Mouse (Mus musculus) hindbrain, embryonic 13.5 days (tissue): ENCODE measurements at regions not wholly inside any gene's neighbourhood (a gene's known extent, or its start where the extent isn't known, plus 50 kb on each side); places are given as distances from the start of the nearest gene placed in this dataset.
A peak's percentile ranks its signal among the peaks of the same experiment; 100 is the strongest.

Experiments used
- ATAC-seq: fragments of 200-750 bp; cut with Nextera tagmentation; 2 replicates; pipeline ENCODE4 v1.8.0; 2017; ENCODE audit warnings: moderate TSS enrichment; ENCODE audit not compliant: low FRiP score
- H3K27ac ChIP-seq: fragments of 300-500 bp; sonication (generic); 2 replicates; pipeline ENCODE4 v1.5.1; 2015; ENCODE audit warnings: inconsistent platforms, mild to moderate bottlenecking, moderate library complexity
- H3K27me3 ChIP-seq: fragments of 300-500 bp; sonication (generic); 2 replicates; pipeline ENCODE4 v1.6.1; 2015; ENCODE audit warnings: mild to moderate bottlenecking, inconsistent platforms
- H3K36me3 ChIP-seq: fragments of 300-500 bp; sonication (generic); 2 replicates; pipeline ENCODE4 v1.6.1; 2015; ENCODE audit warnings: mild to moderate bottlenecking, inconsistent platforms
- H3K4me1 ChIP-seq: fragments of 300-500 bp; sonication (generic); replicated peaks from 2 replicates; pipeline ENCODE4 v1.6.1; 2015; ENCODE audit warnings: inconsistent platforms
- H3K4me2 ChIP-seq: fragments of 300-500 bp; sonication (generic); 2 replicates; pipeline ENCODE4 v1.6.1; 2015; ENCODE audit warnings: inconsistent platforms, mild to moderate bottlenecking, moderate library complexity
- H3K4me3 ChIP-seq: fragments of 300-500 bp; sonication (generic); 2 replicates; pipeline ENCODE4 v1.5.1; 2015; ENCODE audit warnings: mild to moderate bottlenecking, inconsistent platforms
- H3K9ac ChIP-seq: fragments of 300-500 bp; sonication (generic); 2 replicates; pipeline ENCODE4 v1.6.1; 2015; ENCODE audit warnings: mild to moderate bottlenecking, inconsistent platforms
- H3K9me3 ChIP-seq: fragments of 300-500 bp; sonication (generic); 2 replicates; pipeline ENCODE4 v1.6.1; 2016; ENCODE audit warnings: inconsistent platforms
- WGBS: fragments of 180-500 bp; shearing (Covaris S2); methylation state at CpG from one replicate; pipeline ENCODE4 v1.1.7; 2015; 5-methylcytosine and 5-hydroxymethylcytosine counted together

GRCm38 (mm10) chr8:88972993-88973690, 70.8 kb downstream of the Sall1 start:
- H3K9ac ChIP-seq: no peak overlapping the region
- no peaks in the 10 kb centered on the region for H3K9me3 ChIP-seq
- no peak overlapping the region for H3K4me3 ChIP-seq
- WGBS: 27% methylated on average over 15 of the region's 15 CpGs
- no peaks in the 10 kb centered on the region for H3K36me3 ChIP-seq
- H3K4me2 ChIP-seq: no peak overlapping the region
- no peak for ATAC-seq
- H3K27ac ChIP-seq: no peak overlapping the region
- H3K27me3 ChIP-seq: peaks cover 15% of the 10 kb centered on the region; the same call in 1 of the 2 replicates
- peaks cover 12% of the 10 kb centered on the region; the same call in 1 of the 2 replicates for H3K4me1 ChIP-seq

GRCm38 (mm10) chr8:88958843-88959242, 85.1 kb downstream of the Sall1 start:
- no peak overlapping the region for H3K9ac ChIP-seq

GRCm38 (mm10) chr8:88953178-88953577, 90.8 kb downstream of the Sall1 start:
- peaks cover 16% of the 10 kb centered on the region for H3K9me3 ChIP-seq
- H3K27ac ChIP-seq: no peak overlapping the region
- H3K4me3 ChIP-seq: no peak overlapping the region
- 61% methylated on average over 2 of the region's 2 CpGs for WGBS
- no peak overlapping the region for H3K9ac ChIP-seq
- no peak overlapping the region for H3K4me2 ChIP-seq
- no peaks in the 10 kb centered on the region for H3K36me3 ChIP-seq
- no peak for ATAC-seq
- 0 out of 2 replicates have a peak, but pooled peaks cover 3% of the 10 kb centered on the region for H3K4me1 ChIP-seq
- H3K27me3 ChIP-seq: 0 out of 2 replicates have a peak, but pooled peaks cover 3% of the 10 kb centered on the region

More at GRCm38 (mm10) chr8:88958843-88959242, 85.1 kb downstream of the Sall1 start:
- Histone ChIP-seq H3K9me3 (0 out of 2 replicates have a peak, but pooled peaks cover 14% of the 10 kb centered on the region), H3K4me1 (no peaks in the 10 kb centered on the region), H3K4me2 (no peak overlapping the region), H3K27ac (no peak overlapping the region), H3K27me3 (peaks cover 3% of the 10 kb centered on the region; the same call in 1 of the 2 replicates), H3K36me3 (no peaks in the 10 kb centered on the region), H3K4me3 (no peak overlapping the region)
- no peak for ATAC-seq

GRCm38 (mm10) chr8:88951829-88952155, 92.2 kb downstream of the Sall1 start:
- Histone ChIP-seq H3K4me3 (no peak overlapping the region), H3K4me2 (no peak overlapping the region), H3K36me3 (no peaks in the 10 kb centered on the region), H3K27ac (no peak overlapping the region), H3K4me1 (0 out of 2 replicates have a peak, but pooled peaks cover 3% of the 10 kb centered on the region), H3K9ac (no peak overlapping the region), H3K9me3 (peaks cover 10% of the 10 kb centered on the region), H3K27me3 (peaks cover 6% of the 10 kb centered on the region; the same call in 1 of the 2 replicates)
- ATAC-seq: no peak
- WGBS: 89% methylated on average over 7 of the region's 7 CpGs

GRCm38 (mm10) chr8:88951145-88951828, 92.7 kb downstream of the Sall1 start:
- no peak for ATAC-seq
- Histone ChIP-seq H3K27ac (no peak overlapping the region), H3K4me3 (no peak overlapping the region), H3K9me3 (peaks cover 6% of the 10 kb centered on the region), H3K9ac (no peak overlapping the region), H3K4me2 (no peak overlapping the region), H3K27me3 (peaks cover 6% of the 10 kb centered on the region; the same call in 1 of the 2 replicates), H3K36me3 (no peaks in the 10 kb centered on the region), H3K4me1 (0 out of 2 replicates have a peak, but pooled peaks cover 3% of the 10 kb centered on the region)
- WGBS: 93% methylated on average over 16 of the region's 16 CpGs

GRCm38 (mm10) chr8:88949975-88950374, 94.0 kb downstream of the Sall1 start:
- no peak overlapping the region for H3K4me2 ChIP-seq
- no peak overlapping the region for H3K27ac ChIP-seq
- ATAC-seq: no peak
- H3K4me3 ChIP-seq: no peak overlapping the region
- H3K4me1 ChIP-seq: 0 out of 2 replicates have a peak, but pooled peaks cover 3% of the 10 kb centered on the region
- H3K9ac ChIP-seq: no peak overlapping the region
- H3K36me3 ChIP-seq: no peaks in the 10 kb centered on the region
- H3K9me3 ChIP-seq: peaks cover 3% of the 10 kb centered on the region
- WGBS: 95% methylated on average over 6 of the region's 6 CpGs
- H3K27me3 ChIP-seq: peaks cover 6% of the 10 kb centered on the region; the same call in 1 of the 2 replicates

- Histone ChIP-seq H3K27me3 (peaks cover 3% of the 10 kb centered on the region; the same call in 1 of the 2 replicates), H3K27ac (no peak overlapping the region), H3K9me3 (peaks cover 3% of the 10 kb centered on the region), H3K4me1 (0 out of 2 replicates have a peak, but pooled peaks cover 3% of the 10 kb centered on the region), H3K4me2 (no peak overlapping the region), H3K9ac (no peak overlapping the region), H3K36me3 (no peaks in the 10 kb centered on the region), H3K4me3 (no peak overlapping the region)
- no peak for ATAC-seq
- 79% methylated on average over 16 of the region's 16 CpGs for WGBS
These were observed 95.0 kb downstream of the Sall1 start for GRCm38 (mm10) chr8:88948981-88949380.

- WGBS: 86% methylated on average over 6 of the region's 6 CpGs
These were observed 95.6 kb downstream of the Sall1 start for GRCm38 (mm10) chr8:88948328-88948727.

GRCm38 (mm10) chr8:88947384-88947783, 96.6 kb downstream of the Sall1 start:
- H3K27me3 ChIP-seq: peaks cover 3% of the 10 kb centered on the region; the same call in 1 of the 2 replicates
- ATAC-seq: no peak
- 65% methylated on average over 3 of the region's 3 CpGs for WGBS
- no peak overlapping the region for H3K4me3 ChIP-seq
- no peak overlapping the region for H3K27ac ChIP-seq
- H3K4me1 ChIP-seq: 0 out of 2 replicates have a peak, but pooled peaks cover 3% of the 10 kb centered on the region
- no peaks in the 10 kb centered on the region for H3K36me3 ChIP-seq
- no peak overlapping the region for H3K9ac ChIP-seq
- peaks cover 3% of the 10 kb centered on the region for H3K9me3 ChIP-seq
- no peak overlapping the region for H3K4me2 ChIP-seq

More at GRCm38 (mm10) chr8:88948328-88948727, 95.6 kb downstream of the Sall1 start:
- no peak overlapping the region for H3K4me2 ChIP-seq
- H3K4me1 ChIP-seq: 0 out of 2 replicates have a peak, but pooled peaks cover 3% of the 10 kb centered on the region
- H3K9me3 ChIP-seq: peaks cover 3% of the 10 kb centered on the region
- ATAC-seq: no peak
- H3K27ac ChIP-seq: no peak overlapping the region
- H3K4me3 ChIP-seq: no peak overlapping the region
- H3K27me3 ChIP-seq: peaks cover 3% of the 10 kb centered on the region; the same call in 1 of the 2 replicates
- H3K36me3 ChIP-seq: no peaks in the 10 kb centered on the region
- no peak overlapping the region for H3K9ac ChIP-seq

GRCm38 (mm10) chr8:88945656-88946055, 98.3 kb downstream of the Sall1 start:
- 65% methylated on average over 8 of the region's 8 CpGs for WGBS
- no peaks in the 10 kb centered on the region for H3K36me3 ChIP-seq
- peaks cover 3% of the 10 kb centered on the region; the same call in 1 of the 2 replicates for H3K27me3 ChIP-seq
- no peak overlapping the region for H3K4me2 ChIP-seq
- H3K4me1 ChIP-seq: 0 out of 2 replicates have a peak, but pooled peaks cover 3% of the 10 kb centered on the region
- H3K4me3 ChIP-seq: no peak overlapping the region
- ATAC-seq: no peak
- no peak overlapping the region for H3K9ac ChIP-seq
- peaks cover 3% of the 10 kb centered on the region for H3K9me3 ChIP-seq
- no peak overlapping the region for H3K27ac ChIP-seq

- 45% methylated on average over 4 of the region's 4 CpGs for WGBS
These were observed 99.9 kb downstream of the Sall1 start for GRCm38 (mm10) chr8:88944038-88944437.

GRCm38 (mm10) chr8:88939071-88939746, 104.8 kb downstream of the Sall1 start:
- peak overlapping the region; percentile 20; the same call in 1 of the 2 replicates for H3K4me2 ChIP-seq
- no peak overlapping the region for H3K27ac ChIP-seq
- peaks cover 15% of the 10 kb centered on the region for H3K4me1 ChIP-seq
- 33% methylated on average over 16 of the region's 16 CpGs for WGBS
- H3K36me3 ChIP-seq: no peaks in the 10 kb centered on the region
- no peaks in the 10 kb centered on the region for H3K9me3 ChIP-seq
- no peaks in the 10 kb centered on the region for H3K27me3 ChIP-seq
- ATAC-seq: no peak
- H3K9ac ChIP-seq: no peak overlapping the region
- H3K4me3 ChIP-seq: no peak overlapping the region

More at GRCm38 (mm10) chr8:88944038-88944437, 99.9 kb downstream of the Sall1 start:
- Histone ChIP-seq H3K4me2 (no peak overlapping the region), H3K9ac (no peak overlapping the region), H3K4me3 (no peak overlapping the region), H3K27me3 (peaks cover 3% of the 10 kb centered on the region; the same call in 1 of the 2 replicates), H3K36me3 (no peaks in the 10 kb centered on the region), H3K4me1 (peaks cover 6% of the 10 kb centered on the region), H3K27ac (no peak overlapping the region), H3K9me3 (no peaks in the 10 kb centered on the region)
- ATAC-seq: no peak
